Mouse (Mus musculus): ENCODE results near the gene Plekhm2.

Gene Plekhm2

GRCm38 (mm10) chr4:141664799-141665198 is at the start of gene Plekhm2:
TSS of gene Plekhm2 (minus strand) at chr4:141664899.
- no peak for DNase-seq

DNA sequence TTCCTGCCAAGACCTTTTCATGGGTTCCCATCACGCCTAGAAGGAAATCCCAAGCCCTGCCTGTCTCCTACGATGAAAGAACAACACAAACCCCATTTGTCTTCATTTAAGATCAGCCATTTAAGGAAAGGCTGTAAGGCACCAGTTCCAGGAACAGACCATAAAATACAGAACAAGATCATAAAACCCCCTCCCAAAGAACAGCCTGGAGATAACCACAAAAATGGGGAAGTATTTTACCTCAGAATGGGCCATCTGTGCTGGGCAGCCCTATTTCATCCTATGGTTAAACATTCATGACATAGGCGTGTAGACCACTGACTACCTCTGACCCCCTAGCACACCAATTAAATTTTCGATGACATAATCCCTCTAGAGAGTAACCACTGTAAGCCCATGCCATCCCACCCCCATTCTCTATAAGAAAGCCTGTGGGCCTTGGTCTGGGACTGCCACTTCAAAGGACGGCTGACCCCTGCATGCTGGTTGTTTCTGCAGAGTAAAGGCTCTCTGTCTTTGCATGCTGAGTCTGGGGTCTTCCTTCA is 49.0 kb upstream of the Plekhm2 start:
- DNase-seq = no peak

- DNase-seq = no peak
Measured at GRCm38 (mm10) chr4:141711250-141711649, 46.6 kb upstream of the Plekhm2 start.

DNA sequence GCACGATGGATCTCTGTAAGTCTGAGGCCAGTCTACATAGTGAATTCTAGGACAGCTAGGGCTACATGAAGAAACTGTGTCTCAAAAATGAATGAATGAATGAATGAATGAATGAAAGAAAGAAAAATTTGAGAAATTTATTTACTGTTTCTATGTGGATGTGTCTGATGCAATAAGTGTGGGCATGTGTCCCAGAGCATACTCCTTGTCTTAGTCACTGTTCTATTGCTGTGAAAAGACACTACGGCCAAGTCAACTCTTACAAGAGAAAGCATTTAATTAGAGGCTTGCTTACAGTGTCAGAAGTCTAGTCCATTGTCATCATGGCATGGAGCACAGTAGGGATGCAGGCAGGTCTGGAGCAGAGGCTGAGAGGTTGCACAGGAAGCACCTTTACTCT is 44.3 kb upstream of the Plekhm2 start:
- DNase-seq = no peak

DNA sequence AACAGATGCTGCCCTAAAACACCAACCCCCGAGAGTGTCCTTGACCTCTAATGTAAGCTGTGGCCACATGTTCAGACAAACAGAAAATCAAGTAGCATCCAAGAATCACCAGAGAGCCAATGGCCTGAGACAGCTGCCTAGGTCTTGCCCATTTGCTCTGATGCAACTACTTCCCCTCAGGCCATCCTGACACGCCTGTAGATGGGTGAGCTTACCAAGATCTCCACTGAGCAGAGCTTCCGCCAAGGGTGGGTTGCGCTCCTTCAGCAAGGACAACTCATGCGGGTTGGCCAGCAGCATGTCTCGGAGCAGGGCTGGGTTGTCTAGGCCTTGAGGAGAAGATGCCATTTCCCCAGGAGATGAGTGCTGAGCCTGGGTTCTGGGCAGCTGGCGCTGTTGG is 43.3 kb upstream of the Plekhm2 start:
- DNase-seq = no peak

GRCm38 (mm10) chr4:141705331-141705730 is 40.6 kb upstream of the Plekhm2 start:
- DNase-seq = no peak

DNA sequence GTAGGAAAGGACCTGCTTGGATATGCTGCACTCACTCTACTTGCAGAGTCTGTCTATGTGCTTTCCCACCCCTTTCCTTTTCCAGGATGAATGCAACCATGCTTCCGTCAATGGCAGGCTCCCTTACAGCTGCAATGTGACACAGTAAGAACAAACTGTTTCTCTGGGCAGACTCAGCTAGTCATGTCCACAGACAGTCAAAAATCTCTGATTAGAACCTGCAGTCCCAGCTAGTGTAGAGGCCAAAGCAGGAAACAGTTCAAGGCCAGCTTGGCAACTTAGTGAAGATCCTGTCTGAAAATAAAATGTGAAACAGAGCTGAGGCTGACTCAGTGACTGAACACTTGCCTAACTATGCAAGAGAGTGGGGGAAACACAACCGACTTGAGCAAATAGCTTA is 39.9 kb upstream of the Plekhm2 start:
- no peak for DNase-seq

- no peak for DNase-seq
Measured at GRCm38 (mm10) chr4:141694719-141695118, 30.0 kb upstream of the Plekhm2 start.

DNA sequence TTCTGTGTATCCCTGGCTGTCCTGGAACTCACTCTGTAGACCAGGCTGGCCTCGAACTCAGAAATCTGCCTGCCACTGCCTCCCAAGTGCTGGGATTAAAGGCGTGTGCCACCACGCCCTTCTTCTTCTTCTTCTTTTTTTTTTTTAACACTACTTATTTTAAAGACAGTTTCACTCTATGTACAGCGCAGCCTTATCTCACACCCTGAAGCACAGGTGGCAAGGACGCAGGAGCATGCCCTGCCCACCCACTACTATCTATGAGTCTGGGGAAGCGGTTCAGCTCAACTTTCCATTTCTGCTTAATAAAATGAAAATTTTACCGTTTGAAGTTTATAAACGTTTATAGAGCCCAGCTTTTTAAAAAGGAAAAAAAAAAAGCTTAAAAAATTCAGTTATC is 23.8 kb upstream of the Plekhm2 start:
- no peak for DNase-seq

DNA sequence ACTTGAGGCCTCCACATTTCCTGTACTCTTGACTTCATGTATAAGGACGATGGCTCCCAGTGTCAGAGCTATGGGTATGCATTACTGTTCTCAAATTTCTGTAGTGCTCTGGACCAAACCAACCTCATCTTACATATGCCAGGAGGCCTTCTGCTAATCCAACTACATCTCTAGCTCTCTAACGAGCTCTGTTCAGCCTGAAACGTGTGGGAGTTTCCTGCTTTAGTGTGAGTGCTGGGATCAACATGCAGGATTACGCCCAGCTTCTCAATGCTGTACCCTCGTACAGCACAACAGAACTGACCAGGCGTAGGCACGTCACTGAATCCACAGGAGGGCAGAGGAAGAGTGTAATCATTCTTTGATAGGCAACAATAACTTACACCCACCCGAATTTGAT is 21.8 kb upstream of the Plekhm2 start:
- DNase-seq = no peak

GRCm38 (mm10) chr4:141686093-141686492 is 21.4 kb upstream of the Plekhm2 start:
- DNase-seq = no peak

DNA sequence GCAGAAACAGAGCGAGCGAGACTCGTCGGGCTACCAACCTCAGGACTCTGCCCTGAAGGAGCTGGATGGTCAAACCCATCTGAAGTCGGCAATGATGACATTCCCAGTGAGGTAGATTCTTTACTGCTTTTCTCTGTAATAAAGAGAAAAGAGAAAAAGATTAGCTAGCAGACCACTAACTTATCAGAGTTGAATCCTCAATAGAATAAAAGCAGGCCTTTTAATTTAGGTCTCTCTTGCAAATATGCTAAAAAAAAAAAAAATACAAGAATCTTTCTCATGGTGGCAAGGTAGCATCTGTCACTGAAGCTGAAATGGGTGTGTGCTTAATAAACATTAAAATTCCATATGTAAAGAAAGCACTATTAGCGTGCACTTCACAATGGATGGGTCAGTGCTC is 20.8 kb upstream of the Plekhm2 start, which contains the start of gene Rsc1a1:
TSS of gene Rsc1a1 (minus strand) at position 101 of the 400 bp plus-strand sequence.
- no peak for DNase-seq

- DNase-seq = no peak
Measured at GRCm38 (mm10) chr4:141682706-141683230, 18.1 kb upstream of the Plekhm2 start.

GRCm38 (mm10) chr4:141681767-141682166 is 17.1 kb upstream of the Plekhm2 start:
- DNase-seq = no peak

GRCm38 (mm10) chr4:141680892-141681291 is 16.2 kb upstream of the Plekhm2 start:
- DNase-seq = no peak

- no peak for DNase-seq
Measured at GRCm38 (mm10) chr4:141679016-141679415, 14.3 kb upstream of the Plekhm2 start.

DNA sequence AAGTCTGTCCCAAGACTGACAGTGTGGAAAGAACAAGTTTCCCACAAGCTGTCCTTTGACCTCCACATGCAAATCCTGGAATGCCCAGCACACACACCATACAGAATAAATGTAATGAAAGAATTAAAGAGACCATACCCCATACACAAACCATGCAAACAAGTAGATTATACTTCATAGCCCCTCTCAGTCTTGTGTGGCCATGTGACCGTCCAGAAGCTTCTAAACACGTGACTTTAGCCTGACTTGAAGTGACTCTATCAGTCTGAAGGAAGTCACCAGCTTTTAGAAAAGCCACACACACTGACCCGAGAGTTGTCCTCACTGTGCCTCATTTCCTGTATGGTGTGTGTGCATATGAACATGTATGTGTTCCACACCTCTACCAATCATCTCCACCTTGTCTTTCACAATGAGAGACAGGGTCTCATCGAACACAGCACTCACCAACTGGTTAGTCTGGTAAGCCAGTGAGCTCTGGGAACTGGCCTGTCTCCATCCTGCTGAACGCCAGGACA is 11.8 kb upstream of the Plekhm2 start:
- DNase-seq = no peak

DNA sequence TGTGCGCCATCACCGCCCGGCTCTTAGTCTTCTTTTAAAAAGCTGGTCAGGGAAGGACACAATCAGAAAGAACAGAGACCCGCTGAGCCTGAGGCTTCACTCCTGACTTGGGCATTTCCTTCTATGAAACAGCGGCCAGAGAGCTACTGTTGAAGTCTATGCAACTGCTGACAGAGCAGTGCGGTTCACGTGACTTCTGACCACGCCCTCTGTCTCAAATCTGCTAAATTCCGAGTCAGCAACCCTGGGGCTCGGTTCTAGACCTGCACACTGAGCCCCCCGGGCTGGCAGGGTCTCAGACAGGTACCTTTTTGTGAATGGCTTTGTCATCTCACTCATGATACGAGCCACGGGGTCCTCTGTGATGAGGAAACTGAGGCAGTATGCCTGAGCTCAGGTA is 7.6 kb upstream of the Plekhm2 start:
- no peak for DNase-seq

DNA sequence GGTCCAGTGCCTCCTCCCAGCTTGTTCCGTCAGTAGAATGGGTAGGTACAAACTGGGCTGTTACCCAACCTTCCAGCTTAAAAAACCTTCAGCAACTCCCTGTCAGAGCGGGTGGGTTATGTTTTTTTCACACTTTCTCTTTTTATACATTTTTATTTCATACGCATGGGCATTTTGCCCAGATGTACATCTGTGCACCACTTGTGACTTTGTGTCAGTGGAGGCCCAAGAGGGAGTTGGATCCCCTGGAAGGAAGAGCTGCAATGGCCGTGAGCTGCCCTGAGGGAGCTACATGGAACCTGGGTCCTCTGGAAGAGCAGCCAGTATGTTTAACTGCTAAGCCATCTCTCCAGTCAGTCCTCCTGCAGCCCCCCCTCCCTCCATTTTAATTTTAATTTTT is 6.7 kb upstream of the Plekhm2 start:
- no peak for DNase-seq

DNA sequence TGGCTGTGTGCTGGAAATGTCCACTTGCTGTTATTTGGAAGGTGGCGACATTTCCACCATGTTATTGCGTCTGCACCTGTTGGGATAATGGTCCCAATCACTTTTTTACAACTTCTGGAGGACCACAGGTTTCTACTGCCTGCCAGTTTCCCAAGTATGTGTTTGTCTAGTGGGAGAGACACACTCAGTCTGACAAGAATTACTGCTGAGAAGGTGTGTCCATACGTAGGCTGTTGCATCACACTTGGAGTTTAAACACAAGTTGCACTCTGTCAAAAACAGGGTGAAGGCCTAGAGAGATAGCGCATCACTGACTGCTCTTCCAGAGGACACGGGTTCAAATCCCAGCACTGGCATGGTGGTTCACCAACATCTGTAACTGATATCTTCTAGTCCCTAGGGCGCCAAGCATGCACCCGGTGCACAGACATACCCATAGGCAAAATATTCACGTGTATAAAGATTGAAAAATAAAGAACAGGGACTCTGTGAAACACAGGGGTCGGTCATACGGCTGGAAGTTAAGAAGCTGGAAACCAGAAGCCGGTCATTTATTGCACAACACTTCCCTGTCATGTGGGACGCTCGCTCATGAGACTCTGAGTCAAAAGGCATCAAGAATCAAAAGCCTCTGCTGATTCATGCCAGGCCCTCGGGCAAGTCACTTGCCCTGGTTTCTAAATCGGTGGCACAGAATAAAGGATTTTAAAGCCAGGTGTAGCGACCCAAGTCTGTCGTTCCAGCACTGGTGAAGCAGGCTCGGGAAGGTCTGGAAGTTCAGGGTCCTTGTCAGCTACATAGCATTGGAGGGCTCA is 5.4 kb upstream of the Plekhm2 start:
- no peak for DNase-seq

DNA sequence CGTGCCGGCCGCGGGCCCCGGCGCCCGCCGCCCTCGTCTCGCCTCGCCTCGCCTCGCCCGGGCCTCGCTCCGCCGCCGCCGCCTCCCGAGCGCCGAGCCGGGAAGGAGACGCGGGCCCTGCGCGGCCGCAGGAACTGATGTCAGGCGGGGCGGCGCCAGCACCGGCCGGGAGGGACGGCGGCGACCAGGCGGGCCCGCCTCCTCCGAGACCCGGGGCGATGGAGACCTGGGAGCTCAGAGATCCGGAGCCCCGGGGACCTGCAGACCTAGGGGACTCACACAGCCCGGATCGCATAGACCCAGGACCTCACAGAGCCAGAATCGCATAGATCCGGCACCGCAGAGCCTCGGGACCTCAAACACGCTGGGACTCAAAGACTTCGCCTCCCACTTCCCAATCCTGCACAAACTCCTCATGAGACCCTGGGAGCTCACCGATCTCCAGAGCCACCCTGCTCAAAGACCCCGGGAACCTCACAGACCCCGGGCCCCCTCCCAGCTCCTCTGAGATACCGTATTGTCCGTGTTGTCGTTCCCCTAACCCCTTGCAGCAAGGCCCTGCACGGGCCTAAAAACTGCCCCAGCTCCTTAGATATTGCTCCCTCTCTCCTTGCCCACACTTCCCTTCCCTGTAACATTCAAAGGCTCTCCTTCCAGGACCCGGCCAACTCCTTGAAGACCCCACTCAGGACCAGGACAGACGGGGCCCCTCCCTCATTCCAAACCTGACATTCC is 521 bp downstream of the Plekhm2 start:
- peak; percentile 69 for DNase-seq

GRCm38 (mm10) chr4:141663122-141663931 is 1.4 kb downstream of the Plekhm2 start:
- DNase-seq = no peak

- DNase-seq = no peak
Measured at GRCm38 (mm10) chr4:141660884-141661283, 3.8 kb downstream of the Plekhm2 start.

All from cerebellum, adult 9-10 months (tissue).